Mouse (Mus musculus): ENCODE results near the gene Fads6.

Gene Fads6

DNA sequence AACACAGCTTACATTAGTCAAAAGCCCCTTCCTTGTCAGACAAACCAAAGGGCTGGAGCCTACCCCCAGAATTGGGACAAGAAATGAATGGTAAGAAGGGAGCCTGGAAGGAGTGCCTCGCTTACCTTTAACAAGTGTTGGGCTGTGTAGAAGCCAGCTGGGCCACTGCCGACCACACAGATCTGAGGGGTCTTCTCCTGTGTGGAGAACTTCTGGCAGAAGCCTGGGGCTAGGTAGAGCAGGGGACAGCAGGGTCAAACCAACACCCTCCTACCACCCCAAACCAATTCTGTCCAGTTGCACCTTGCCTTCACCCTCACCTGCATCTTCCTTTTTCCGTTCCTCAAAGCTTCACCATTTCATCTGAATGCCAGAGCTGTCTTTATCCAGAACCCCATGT lies 21.5 kb downstream of the Fads6 start:
- DNase-seq (ENCODE audit: low spot score in 2 of 2): no peak

DNA sequence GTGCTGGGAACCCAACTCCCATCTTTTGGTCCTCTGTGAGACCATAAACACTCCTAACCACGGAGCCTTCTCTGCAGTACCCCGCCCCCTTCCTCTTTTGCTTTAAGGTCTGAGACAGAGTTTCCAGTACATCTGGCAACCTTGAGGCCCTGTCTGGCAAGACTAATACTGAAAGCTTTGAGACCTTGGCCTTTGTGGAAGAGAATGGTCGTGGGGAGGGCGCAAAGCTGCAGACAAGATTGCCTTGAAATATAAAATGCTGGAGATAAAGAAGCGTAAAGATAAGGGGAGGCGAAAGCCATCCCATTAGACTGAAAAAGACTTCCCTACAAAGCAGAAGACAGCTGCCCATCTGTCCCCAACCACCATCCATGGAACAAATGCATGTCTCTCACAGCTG lies 22.0 kb downstream of the Fads6 start:
- DNase-seq (ENCODE audit: low spot score in 2 of 2): no peak

DNA sequence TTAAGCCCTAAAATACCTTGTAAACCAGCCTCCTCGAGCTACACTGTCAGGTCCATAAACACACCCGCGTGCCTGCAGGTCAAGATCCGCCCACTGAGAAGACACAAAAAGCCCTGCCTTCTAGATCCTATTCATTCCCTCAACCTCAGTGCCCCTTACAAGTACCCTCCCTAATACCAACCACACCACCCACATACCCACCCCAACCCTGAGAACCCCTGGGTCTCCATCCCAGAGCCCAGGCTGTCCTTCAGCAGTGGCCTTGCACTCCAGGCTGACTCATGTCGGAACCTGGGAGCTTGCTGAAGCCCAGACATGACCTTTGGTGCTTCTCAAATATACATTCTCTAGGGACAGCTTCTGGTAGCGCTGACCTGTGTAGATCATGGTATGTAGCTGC lies 22.7 kb downstream of the Fads6 start:
- DNase-seq (ENCODE audit: low spot score in 2 of 2): no peak

DNA sequence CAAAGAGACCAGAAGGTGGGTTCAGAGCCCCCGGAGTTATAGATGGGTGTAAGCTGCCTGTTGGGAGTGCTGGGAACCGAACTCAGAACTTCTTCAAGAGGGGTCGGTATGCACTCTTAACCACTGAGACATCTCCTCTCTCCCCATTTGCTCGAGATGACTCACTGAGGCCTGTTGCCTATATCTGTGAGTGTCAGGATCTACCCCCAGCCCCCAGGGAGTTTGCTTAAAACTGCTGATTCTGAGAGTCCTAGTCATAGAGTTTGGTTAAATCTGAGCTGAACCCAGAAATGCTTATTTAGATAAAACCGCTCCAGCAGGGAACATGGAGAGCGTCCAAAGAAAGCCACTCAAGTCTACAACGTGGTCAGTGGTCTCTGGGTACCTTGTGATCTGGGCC lies 23.3 kb downstream of the Fads6 start:
- DNase-seq (ENCODE audit: low spot score in 2 of 2): no peak

DNA sequence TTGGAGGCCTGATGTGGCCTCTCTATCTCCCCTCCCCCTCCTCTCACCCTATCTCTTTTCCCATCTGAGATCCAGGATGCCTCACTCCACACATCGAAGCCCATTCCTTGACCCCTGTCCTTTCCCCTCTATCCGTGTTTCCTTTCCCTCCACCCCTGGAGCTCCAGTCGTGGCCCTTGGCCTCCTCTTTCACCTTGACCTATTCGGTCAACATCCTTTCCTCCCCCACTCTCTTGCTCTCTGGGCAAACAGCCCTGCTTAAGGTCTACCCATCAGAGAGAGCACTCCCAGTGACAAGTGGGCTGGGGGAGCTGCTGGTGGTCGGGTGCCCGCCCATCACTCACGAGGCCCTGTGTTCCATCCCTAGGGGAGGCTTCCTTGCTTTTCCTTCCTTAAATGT lies 23.7 kb downstream of the Fads6 start:
- DNase-seq (ENCODE audit: low spot score in 2 of 2): no peak

DNA sequence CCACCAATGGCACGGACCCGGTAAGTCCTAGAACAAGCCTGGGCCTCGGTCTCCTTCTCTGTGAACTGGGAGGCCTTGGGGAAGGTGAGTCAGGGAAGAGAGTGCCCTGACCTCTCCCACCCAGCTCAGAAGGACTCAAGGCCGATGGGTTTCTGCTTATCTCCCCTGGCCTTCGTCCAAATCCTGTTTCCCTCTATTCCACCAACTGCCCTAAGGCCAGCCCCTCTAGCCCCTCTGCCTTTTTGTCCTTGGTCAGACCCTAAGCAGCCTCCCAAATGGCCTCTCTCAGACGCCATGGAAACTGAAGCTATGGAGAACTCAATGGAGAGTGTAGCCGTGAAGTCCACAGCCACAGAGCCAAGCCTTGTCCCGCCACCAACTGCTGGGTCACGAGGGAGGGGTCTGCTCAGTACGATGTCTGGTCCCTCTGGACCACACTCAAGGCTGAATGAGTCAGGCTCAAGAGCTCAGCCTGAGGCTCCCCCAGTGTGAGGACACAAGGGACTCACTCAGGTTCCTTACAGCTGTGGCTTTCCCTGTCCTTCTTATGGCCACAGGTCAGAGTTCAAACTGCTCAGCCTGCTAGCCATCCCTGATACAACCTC lies 24.5 kb downstream of the Fads6 start:
- DNase-seq (ENCODE audit: low spot score in 2 of 2): no peak

DNA sequence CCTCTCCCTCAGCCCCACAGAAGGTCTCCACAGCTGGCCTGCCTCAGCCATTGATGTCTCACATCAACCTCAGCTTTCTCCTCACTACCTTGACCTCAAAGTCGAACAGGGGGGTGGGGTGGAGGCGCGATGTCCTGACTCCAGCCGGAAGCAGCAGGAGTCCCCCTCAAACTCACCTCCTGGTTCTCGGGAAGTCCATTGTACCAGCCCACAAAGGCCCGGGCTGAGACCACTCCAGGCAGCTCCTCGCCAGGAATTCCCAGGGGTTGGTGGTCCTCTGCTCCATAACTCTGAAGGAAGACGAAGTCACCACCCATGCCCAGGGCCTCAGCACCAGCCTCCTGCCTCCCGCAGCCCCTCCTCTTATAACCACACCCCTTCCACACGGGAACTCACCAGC lies 26.0 kb downstream of the Fads6 start:
- no peak for DNase-seq (ENCODE audit: low spot score in 2 of 2)

DNA sequence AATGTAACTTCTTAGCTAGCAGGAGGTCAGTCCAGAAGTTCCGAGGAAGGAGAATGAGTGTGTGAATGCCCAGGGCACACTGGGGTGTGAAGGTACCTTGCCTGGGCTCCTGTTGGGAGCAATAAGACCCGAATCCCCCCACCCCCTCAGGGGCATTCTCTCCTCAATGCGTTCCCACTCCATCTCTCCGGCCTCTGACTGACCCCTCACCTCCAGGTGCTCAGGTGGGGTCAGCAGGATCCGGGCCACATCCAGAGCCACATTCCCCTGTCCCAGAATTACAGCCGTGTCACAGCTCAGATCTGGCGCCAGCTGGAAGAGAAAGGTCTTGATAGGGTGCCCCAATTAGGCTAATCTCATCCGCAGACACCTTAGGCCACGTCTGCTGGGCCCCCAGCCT lies 26.4 kb downstream of the Fads6 start:
- no peak for DNase-seq (ENCODE audit: low spot score in 2 of 2)

DNA sequence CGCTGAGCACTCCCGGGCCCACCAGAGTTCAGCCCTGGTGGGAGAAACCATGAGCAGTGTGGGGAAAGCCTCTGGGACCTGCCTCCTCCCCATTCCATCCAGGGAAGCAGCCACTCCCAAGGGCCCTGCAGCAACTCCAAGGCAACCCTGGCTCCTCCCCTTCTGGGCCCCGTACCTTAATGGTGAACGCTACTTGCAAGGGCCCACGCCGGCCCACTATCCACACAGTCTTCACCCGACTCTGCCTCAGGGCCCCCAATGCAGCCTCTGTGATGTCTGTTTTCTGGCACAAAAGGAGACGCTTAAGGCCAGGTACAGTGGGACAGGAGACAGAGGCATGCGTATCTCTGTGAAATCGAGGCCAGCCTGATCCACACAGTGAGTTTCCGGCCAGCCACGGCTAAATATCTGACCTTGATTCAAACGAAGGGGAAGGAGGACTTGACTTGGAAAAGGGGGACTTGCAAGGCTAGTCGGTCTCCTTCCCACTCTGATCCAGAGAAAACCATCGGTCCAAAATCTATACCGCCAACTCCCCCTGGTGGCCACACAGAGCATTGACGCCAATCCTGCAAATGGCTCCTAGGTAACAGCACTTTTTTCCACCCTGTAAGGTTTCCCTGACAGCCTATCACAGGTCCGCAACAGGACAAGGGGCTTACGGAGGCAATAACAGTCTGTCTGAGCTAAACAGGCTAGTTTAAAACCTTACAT lies 27.2 kb downstream of the Fads6 start:
- DNase-seq (ENCODE audit: low spot score in 2 of 2): peak in 1 of 2 experiments; percentile 89

DNA sequence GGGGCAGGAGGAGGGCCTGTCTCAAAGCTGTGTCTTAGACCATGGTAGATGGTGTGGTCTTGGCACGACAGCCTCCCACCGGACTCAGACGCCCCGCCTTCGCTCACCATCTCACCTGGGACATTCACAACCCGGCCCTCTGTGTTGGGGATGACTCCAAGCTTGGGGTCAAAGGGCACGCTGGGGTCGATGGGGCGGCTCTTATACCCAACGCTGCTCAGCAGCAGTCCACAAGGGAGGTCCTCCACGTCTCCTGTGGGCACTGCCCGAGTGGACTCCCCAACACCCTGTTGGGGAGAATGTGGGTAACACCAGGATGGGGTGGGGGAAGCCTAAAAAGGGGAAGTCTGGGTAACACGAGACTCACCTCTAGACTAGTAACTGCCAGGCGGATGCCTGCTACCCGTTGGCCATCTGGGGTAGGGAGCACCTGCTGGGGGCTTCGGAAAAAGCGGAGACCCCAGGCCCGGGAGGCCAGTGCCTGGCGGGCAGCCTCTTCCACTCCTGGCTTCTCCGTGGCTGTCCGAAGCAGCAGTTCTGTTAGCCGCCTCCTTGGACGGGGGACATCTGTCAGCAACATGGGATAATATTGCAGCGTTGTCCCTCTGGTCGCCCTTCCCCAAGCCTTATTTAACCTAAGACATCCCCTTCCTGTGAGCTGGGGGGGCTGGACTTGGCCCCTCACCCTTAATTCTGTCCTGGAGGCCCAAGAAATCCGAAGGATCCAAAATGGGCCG lies 28.0 kb downstream of the Fads6 start:
- DNase-seq (ENCODE audit: low spot score in 2 of 2): no peak

DNA sequence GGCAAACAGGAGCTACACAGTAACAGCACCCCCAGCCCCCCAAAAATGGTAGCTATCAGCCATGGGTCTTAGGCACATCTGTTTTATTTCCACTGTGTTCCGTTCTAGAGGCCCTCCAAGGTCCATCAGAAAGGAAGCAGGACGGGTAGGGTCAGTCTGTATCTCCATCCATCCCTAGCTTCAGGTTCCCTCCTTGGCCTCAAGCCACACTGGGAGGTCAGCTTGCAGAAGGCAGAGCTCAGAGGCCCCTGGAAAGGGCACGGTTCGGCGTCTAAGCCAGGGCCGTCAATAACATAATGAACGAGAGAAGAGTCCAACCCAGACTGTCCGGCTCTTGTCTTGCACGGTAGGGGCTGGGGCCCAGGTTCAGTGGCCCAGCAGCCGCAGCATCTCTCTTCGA lies 29.5 kb downstream of the Fads6 start:
- DNase-seq (ENCODE audit: low spot score in 2 of 2): no peak

DNA sequence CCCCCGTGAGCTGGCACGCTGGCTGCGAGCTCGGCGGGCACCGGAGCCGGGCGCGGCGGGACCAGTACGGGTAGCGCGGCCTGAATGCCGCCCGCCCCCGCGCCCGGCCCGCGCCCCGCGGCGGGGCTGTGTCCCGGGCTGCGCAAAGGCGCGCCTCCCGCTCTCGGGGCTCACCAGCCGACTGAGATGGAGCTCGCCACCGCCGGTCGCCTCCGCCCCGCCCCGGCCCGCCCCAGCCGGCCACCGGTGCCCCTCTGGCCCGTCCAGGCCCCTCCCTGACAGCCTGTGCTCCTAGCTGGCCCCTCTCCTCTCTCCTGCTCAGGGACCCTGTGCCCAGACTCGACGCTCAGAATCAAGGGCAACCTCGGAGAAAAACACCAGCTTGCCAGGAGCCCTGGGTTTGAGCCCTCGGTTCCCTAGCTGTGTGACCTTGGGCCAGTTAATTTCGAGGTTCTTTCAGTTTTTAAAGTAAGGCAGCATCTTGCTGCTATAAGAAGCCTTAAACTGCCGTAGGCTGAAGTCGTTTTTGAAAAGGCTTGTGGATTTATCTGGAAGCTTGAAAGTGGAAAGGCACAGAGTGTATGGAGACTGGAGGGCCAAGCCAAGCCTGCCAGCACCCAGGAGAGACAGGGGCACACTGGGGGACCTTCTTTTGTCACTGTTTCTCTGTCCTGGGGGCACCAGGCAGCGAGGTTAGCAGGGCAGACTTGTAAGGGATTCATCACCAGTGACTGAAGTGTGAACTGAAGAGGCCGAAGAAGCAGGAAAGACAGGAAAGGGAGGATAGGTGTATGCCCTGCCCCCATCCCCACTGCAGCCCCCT lies 30.2 kb downstream of the Fads6 start, which contains the start of gene Grin2c:
Grin2c (minus strand) TSS at position 183 of the 823 bp plus-strand sequence.
- no peak for DNase-seq (ENCODE audit: low spot score in 2 of 2)

DNA sequence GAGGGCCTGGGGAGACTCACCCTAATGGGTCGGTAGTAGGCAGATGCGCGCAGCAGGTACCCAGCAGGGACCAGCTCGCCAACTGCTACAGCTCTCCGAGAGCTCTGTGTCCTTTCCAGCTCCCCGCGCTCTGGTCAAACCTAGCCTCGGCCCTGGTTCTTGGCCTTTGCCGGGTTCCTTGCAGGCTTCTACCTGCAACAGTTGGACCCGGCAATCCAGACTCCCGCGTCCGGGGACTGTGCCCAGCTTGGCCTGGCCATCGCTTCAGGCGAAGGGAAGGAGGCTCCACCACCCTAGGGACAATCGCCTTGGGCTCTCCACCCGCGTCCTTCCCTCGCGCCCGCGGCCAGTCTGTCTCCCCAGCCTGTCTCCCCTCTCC lies 31.1 kb downstream of the Fads6 start:
- no peak for DNase-seq (ENCODE audit: low spot score in 2 of 2)

DNA sequence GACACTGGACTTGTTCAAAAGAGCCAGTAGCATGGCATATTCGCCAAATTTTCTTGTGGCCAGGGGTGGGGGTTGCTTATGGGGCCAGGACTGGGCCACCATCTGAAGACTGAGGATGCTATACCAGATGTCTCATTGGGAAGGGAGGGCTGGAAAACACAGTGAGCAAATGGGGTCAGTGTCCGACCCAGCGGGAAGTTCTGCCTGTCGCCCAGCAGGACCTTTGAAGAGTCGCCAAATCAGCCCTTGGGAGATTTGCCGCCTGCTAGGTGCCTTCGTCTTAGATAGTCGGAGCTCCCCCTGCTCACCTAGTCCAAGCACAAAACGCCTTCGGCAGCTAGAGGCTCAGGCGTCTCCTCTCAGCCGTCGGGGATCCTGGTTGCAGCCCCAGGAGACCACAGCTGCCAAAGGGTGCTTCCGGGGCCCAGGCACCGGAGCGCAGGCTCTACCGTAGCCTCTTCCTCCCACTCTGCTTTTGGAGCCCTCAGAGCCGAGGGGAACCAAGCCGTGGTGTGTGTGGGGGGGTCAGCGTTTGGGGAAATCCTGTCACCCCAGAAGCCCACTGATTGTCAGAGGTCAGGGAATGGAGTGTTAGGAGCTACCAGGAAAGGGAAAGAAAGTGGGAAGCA lies 31.6 kb downstream of the Fads6 start:
- no peak for DNase-seq (ENCODE audit: low spot score in 2 of 2)

DNA sequence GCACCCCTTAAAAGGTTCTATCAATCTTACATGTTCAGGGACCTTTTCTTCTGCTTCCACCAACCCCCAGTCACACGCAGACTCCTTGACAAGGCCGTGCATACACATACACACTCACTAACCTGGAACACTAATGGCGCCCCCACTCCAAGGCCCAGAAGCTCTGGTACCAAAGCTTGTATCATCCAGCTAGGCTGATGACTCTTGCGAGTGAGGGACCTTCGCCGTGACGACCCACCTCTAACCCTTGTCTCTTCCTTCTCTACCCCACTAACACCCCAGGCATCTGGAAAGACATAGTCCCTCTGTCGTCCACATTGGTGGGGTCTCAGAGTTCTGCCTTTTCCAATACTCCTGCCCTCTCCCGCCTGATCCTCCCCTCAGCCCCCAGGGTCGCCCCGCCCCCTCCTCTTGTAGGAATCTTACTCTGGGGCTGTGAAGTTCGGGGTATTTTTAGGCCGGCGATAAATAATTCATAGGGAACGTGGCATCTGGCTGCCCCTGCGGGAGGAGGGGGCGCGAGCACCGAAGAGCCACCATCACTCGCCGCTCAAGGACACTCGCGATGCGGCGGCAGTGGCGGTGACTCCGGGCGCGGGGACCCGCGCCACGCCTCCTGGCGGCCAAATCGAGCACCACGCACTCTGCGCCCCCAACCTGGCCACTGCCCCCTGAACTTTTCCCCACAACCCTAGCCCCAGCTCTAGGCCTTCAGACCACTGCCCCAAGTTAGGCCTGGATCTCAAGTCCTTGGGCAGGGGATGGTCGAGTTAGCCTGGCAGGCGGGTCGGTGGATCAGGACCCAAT lies 32.4 kb downstream of the Fads6 start:
- DNase-seq (ENCODE audit: low spot score in 2 of 2): no peak

DNA sequence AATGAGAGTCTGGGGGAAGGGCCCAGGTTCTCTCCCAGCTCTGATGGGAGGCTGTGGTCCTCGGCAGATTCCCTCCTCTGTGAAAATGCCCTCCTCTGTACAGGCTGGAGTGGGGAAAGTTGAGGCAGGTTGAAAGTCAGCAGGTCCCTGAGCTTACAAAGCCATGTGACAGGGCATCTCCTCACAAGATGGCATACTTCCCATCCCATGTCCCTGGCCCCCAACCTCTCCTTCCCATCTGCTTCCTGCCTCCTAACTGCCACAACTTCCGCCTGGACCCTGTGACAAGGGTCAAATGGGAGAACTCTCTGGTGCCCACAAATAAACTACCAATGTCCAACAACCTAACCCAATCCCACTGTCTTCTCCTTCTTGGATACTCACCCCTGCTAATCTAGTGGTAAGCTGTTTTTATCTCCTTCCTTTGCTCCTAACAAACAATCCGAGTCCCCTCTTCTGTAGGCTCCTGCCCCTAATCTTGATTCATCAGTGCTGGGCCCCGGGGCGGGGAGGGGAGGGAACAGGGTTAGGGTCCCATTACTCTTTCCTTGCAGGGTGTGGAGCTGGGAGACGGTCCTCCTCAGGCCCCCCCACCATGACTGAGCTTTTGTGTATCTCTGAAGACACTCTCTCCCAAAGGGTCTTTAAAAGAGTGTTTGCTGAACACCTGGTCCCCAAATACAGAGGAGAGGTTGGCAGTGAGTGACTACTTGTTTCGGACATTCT lies 33.2 kb downstream of the Fads6 start:
- DNase-seq (ENCODE audit: low spot score in 2 of 2): no peak

DNA sequence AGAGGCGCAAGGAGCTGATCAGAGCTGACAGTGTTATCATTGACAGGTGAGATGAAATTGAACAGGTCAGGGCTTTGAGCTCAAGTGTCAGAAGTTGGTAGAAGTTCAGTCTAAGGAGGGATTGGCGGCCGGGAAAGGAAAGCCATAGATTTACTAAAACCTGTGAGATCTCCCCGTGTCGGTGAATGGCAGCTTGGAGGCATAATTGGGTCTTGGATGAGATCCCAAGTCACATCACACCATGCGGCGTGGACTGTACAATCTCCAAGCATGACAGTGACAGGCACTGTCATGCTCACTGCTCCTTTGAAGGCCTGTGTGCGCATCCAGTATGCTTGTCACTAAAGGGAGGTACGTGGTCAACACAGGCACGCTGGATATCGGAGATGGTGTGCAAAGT lies 34.5 kb downstream of the Fads6 start:
- no peak for DNase-seq (ENCODE audit: low spot score in 2 of 2)

DNA sequence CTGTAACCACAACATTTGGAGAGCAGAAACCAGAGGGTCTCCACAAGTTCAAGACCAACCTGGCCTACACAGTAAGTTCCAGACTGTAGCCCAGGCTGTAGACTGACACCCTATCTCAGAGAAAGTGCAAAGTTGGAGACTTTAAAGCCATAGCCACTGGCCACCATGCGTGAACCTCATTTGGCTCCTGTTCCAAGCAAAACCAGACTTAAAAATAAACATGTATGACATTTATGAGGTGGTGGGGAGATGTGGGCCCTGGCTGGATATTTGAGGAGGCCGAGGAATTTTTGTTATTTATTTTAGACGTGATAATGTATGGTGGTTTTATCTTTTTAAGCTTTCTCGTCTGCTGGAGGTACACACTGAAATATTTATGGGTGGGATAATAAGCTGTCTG lies 38.3 kb downstream of the Fads6 start:
- DNase-seq (ENCODE audit: low spot score in 2 of 2): no peak

DNA sequence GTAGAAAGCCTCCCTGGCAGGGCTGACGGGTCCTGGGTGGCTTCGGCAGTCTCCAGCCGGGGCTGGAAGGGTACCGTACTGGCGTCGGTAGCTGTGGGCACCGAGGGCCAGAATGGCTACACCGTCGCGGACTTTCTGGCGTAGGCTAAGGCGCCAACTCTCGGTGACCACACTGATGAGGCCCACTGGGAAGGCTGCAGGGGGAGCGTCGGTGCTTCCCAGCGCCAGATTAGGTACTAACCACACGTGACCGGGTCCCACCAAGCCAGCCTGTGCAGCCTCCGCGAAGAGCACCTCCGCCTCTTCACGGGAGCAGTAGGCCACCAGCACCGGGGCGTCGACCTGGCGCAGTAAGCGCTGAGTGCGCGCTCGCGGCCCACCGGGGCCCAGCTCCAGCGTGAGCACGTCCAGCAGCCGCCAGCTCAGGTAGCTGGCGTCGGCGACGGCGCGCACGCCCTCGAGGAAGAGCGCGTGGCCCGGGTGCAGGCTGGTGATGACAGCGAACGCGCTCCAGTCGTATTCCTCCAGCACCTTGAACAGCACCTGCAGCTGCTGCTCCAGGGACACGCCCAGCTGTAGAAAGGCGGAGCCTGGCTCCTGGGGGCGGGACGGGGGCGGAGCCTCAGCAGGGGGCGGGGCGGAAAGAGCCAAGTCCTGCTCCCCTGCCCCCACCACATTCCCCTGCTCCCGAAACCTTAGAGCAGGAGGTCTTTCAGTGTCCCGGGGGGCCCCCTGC lies 39.5 kb downstream of the Fads6 start:
- DNase-seq (ENCODE audit: low spot score in 2 of 2): no peak

DNA sequence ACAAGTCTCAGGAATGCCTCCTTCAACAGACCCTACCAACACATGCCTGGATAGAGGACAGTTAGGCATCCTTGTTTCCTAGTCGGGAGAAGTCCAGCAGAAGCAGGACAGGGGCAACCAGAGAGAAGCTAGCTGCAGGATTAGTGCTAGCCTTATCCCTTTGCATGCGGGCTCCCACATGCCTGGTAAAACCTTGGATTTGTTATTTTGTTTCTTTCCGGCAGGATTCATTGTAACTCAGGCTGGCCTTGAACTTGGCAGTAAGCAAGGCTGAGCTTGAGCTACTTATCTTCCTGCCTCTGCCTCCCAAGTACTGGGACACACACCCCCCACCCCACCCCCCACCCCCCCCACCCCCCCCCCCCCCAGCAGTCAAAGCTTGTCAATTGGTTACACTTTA lies 46.2 kb downstream of the Fads6 start:
- DNase-seq (ENCODE audit: low spot score in 2 of 2): no peak

Data from left cerebral cortex, adult 9 months (tissue).